Mouse (Mus musculus): ENCODE results near the gene Hist1h1e.

- TF ChIP-seq CTCF (IDR thresholded peaks at IDR 0.05; ENCODE audit: control insufficient read depth, insufficient read depth, insufficient replicate concordance, low read depth, low read length), result no peak
- no peak for TF ChIP-seq POLR2A (IDR thresholded peaks at IDR 0.05; ENCODE audit: control insufficient read depth, low read depth, low read length)
These were observed 40.2 kb upstream of the Hist1h1e start for GRCm38 (mm10) chr13:23662536-23662935.

All from testis, adult 2 months (tissue).